Mouse (Mus musculus) left cerebral cortex, adult 9 months (tissue): ENCODE measurements around the gene Sall2.
A peak's percentile ranks its signal among the peaks of the same experiment; 100 is the strongest.
"Not testable (repeated sequence)": the region's sequence is repeated elsewhere in the genome, so short reads cannot be mapped to it uniquely, and the experiment has no call there.

Experiments used
- DNase-seq, 2 experiments: peaks; one replicate each; pipeline ENCODE4 v3.0.0; 2022; ENCODE audit warnings: low spot score in 2 of 2

Sall2 gene

GRCm38 (mm10) chr14:52303517-52303916 lies 25.0 kb downstream of the Sall2 start:
- DNase-seq: not testable (repeated sequence)

DNA sequence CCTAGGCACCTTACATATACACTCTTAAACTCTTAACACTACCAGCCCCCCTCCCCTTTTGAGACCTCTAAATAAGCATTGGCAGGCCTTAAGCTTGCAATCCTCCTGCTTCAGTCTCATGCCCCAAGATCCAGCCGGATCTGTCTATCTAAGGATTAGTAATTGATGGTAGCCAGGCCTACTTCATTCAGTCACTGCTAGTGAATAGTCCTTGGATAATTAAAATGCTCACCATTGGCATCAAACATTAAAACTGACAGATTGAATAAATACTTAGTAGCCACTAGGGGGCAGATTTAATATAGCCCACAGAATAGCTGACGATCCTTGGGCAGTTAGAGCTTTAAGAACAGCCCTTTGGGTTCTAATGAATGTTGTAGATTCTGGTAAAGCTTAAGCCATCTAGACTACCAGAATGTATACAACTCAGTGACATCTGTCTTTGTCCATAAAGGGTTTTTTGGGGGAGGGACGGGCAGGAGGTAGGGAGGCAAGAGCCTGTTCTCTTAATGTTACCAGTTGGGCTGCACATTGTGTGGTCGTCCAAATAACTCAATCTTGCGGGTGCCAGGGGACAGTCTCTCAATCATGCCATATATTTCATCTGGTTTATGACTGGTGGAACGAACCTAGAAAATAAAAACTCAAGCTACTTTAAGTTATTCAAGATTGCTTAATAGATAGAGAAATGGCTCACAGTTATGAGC lies 32.9 kb downstream of the Sall2 start:
- DNase-seq: no peak

DNA sequence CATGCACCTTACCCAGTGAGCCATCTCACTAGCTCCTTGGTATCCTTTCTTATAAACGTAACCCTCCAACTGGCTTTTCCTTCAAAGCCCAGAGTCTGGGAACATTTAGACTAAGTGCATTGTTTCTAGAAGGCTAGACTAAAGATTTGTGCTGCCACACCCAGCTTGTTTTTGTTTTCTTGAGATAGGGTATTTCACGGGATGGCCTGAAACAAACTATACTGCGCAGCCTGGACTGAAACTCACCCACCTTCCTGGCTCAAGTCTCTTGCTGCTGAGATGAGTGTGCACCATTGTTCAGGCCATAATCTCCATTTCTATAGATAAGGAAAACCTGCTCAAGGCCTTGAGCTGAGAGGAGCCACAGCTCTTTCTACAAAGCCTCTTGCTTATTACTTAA lies 44.4 kb downstream of the Sall2 start:
- no peak for DNase-seq

DNA sequence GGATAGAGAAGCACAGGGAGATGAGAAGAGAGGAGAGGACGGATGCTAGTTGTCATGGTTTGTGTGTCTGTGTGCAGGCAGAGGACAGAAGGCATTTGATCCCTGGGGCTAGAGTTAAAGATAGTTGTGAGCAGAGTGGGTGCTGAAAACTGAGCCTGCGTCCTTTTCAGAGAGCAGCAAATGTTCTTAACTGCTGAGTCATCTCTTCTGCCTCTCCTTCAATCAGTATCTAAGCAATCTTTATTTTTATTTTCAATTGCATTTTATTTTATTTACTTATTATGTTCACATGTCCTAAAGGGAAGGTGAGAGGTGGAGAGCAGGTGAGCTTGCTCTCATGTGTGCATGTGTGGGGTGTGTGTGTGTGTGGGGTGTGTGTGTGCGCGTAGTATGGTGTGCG lies 44.9 kb downstream of the Sall2 start:
- no peak for DNase-seq

DNA sequence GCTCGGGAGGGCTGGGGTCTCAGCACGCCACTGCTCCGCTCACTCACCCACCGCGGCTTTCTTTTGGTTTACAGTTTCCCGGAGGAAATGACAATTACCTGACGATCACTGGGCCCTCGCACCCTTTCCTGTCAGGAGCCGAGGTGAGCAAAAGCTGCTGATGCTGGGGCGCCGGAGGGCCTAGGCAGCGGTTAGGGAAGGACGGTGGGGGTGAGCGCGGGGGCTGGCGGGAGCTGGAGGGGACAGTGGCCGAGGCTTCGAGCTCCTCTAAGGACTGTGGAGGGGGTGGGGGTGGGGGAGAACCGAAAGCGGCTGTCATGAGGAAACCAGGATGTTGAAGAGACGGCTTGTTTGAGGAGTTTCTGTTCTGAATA lies 48.8 kb downstream of the Sall2 start:
- no peak for DNase-seq

GRCm38 (mm10) chr14:52278932-52279746 lies 49.4 kb downstream of the Sall2 start, which contains the start of the genes Tox4 and Rab2b:
Tox4 (plus strand) TSS chr14:52279146.
Rab2b (minus strand) TSS chr14:52279545.
- peak; percentile 98 to 99 for DNase-seq

DNA sequence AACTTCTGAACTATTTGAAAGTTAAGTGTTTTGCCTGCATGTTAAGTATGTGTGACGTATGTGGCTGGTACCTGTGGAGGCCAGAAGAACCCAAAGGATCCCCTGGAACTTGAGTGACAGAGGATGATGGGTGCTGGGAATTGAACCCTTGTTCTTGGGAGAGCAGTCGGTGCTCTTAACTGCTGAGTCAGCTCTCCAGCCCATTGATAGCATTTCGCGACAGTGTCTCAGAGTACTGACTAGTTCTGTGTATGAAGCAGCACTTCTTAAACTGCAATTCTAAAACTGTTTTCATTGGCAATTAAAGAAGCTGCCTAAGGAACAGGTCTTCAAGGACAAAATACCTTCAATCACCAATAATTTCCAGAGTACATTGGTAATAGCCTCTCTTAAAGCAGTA lies 51.4 kb downstream of the Sall2 start:
- DNase-seq: no peak

DNA sequence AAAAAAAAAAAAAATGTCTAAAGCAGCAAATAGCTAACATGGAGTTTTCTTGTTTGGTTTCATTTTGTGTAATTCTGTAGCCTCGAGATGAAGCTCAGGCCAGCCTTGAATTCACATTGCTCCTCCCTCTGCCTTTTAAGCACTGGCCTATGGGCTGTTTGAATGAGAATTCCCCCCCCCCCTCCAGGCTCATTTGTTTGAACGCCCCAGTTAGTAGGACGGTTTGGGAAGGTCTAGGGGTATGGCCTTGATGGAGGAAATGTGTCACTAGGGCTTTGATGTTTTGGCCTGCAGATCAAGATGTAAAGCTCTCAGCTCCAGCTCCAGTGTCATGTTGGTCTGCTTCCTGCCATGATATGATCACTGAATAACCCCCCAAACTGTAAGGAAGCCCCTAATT lies 55.8 kb downstream of the Sall2 start:
- no peak for DNase-seq
